Mouse (Mus musculus): ENCODE measurements around the gene Rai1. TPM values are rescaled to one million over a fixed set of nuclear protein-coding genes. Genes with fewer than 3 reads are reported as not detected.

The Rai1 gene
- polyA plus RNA-seq, 2 experiments from 2014 or later, result 8.4 to 8.9 TPM

DNA sequence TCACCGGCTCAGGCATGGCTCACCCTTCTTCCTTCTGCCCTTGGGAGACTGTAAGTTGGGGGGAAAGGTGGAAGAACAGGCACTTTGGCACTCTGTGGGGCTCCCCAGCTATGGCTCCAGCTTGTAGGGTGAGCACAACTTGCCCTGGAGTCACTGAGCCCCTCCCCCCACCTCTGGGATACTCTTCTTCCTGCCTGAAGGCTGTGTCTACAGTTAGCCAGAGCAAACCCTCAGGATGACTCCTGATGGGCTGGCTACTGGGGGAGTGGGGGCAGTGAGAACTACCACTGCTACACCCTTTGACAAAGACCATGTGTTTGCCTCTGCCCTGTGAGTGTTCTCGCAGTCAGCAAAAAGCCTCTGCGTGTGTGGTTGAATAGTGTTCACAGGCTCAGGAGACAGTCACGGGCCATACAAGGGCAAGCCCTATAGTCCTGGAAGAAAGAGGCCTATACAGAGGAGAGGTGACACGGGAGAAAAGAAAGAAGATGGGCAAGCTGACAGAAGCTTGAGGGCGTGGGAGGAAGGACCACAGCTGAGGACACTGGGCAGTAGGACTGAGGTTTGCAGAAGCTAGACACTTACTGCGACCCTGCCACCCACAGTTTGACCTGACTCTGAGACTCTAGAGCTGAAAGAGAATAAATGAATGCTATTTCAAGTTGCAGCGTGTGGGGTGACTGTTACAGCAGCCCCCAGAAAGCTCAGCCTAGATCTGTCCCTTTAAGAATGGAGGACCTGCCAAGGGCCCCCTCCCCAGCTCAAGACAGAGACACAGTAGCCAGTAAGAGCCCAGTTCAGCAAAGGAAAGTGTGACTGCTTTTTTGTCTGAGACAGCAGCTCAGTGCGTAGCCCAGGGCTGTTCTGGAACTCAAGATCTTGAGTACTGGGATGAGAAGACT, 9.7 kb upstream of the Rai1 start:
- ATAC-seq, result no peak

DNA sequence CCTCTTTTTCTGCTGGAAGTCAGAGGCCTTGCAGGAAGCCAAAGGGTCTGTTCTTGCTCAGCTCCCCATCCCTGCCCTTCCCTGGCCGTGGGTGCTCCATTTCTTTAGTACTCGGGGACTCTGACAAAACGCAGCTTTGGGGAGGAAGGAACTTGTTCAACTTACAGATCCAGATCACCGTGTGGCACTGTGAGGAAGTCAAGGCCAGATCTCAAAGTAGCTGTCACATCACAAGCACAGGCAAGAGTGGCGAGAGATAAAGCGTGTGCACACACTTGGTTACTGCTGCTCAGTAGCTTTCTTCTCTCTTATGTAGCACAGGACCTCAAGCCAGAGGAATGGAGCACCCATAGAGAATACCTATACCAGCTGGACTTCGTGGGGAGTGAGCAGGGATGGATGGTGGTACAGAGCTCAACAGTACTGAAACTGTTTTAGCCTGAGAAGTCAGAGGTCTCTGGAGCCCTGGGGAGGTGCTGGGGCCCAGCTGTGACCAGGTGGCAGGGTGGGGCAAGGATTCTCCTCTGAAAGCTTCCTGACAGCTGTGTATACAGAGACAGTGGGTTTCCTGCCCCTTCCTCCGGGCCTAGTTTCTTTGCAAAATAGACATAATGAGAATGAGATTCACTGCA, 5.1 kb upstream of the Rai1 start:
- ATAC-seq, result no peak

GRCm38 (mm10) chr11:60100827-60101555, 3.8 kb upstream of the Rai1 start:
- no peak for ATAC-seq

DNA sequence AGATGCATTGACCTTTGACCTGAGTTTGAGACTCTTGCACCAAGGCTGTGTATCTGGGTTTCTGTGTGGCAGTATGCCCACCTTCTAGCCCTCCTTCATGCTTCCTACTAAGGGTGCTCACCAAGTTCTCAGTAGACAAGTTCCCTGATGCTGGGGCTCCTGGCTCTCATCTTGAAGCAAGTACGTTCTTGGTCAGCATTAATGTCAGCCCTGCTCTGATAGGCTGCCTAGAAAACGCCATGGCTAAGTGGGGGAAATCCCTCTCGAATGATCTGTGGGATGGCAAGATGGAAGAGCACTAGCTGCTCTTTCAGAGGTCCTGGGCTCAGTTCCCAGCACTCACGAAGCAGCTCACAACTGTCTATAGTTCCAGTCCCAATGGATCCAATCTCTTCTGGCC, 2.8 kb upstream of the Rai1 start:
- ATAC-seq, result no peak

GRCm38 (mm10) chr11:60102664-60103063, 2.1 kb upstream of the Rai1 start:
- no peak for ATAC-seq

- no peak for ATAC-seq
Measured at GRCm38 (mm10) chr11:60103567-60103966, 1.2 kb upstream of the Rai1 start.

DNA sequence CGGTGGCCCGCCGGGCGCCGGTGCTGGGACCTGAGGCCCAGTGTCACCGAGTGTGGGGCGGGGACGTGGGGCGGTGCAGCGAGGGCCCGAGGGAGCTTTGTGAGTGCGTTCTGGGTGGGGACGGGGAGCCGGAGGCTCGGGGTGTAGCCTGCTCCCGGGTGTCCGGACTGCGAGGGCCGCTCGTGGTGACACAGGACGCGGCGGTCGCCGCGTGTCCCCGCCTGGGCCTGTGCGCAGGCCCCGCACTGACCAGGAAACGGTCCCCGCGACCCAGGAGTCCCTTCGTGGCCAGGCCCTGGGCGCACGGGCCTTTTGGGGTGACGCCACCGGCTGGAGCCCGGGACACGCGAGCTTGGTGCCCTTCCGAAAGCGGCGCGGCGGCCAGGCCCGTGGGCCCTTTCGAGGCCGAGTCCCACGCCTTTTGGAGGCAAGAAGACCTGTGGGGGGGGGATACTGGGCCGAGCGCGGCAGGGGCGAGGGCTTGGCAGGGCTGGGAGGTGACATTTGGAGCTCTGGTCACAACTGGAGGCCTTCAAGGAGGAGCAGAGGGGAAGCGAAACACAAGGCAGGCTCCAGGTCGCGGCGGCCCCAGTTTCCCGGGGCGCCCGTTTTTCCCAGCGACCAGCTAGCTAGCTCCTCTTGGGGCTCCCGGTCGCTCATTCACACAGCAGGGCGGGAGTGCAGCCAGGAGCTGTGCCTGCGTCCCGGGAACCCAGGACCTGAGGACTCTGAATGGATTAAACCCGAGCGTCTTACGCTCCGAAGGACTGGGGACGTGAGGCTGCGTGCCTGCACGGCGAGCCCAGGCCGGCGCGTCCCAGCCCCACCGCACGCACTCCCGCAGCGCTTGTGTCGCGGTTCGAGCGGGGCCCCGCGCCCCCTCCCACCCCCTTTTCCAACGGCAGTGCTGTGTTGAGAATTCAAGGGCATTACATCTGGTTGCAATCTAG, 1.1 kb downstream of the Rai1 start:
- peak; percentile 28 for ATAC-seq

DNA sequence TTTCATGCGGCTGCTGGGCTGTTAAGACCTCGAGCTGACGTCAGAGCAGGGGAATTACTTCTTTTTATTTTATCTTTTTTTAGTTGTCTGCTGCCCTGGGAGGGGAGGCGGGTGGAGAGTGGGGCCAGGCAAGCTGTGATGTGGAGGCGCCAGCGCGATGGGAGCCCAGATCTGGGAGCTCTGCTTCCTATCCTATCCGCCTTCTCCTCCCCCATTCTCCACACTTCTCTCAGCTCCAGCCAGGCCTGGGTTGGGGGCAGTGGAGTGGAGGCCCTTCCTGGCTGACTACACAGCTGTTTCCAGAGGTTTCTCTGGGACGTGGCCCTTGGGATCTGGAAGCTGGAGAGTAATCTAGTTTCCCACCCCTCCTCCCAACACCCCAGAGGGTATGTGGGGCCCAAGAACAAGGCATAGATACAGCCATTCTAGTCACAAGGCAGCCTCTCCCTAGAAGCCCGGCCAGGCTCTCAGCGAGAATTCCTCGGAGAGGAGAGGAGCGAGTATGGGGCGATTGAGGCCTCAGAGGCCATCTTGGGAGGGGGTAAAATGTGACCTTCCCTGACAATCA, 1.8 kb downstream of the Rai1 start:
- peak; percentile 41 for ATAC-seq

DNA sequence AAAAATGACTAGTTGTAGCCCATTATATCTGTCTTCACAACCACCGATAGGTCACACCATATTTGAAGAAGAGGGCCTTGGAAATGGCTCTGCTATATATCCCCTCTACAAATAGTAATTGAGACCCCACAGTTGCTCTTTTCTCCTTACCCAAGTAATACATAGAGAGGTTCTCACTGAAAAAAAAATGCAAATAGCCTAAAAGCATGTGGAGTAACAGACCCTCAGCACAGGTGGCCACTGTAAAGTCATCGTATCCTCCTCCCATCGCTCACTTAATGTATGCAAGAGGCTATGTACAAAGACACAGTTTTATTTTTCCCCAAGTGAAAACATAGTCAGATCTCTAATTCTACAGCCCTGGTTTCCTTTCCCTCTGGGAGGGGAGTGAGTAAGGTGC, 2.6 kb downstream of the Rai1 start:
- ATAC-seq, result no peak

GRCm38 (mm10) chr11:60108631-60109172, 3.9 kb downstream of the Rai1 start:
- ATAC-seq, result peak; percentile 61

- no peak for ATAC-seq
Measured at GRCm38 (mm10) chr11:60110386-60110785, 5.6 kb downstream of the Rai1 start.

GRCm38 (mm10) chr11:60111576-60111975, 6.8 kb downstream of the Rai1 start:
- ATAC-seq, result no peak

DNA sequence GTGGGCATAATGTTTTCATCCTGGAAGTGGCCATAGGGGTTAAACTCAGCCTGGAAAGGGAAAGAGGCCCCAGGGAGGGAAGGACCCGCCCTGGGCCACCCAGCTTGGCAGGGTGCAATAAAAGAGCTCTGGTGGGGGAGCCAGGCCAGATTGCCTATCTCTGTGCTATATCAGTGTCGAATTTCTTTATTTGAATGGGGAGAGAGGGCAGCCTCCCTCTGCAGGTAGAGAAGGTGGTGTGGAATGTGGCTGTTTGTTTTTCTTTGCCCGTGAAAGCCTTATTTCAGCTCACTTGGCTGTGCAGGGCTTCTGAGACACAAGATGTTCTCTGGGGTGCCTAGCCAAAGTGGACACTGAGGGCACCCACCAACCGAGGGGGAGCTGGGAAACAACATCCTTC, 8.8 kb downstream of the Rai1 start:
- no peak for ATAC-seq

- peak; percentile 32 for ATAC-seq
Measured at GRCm38 (mm10) chr11:60114296-60115023, 9.6 kb downstream of the Rai1 start.

- ATAC-seq, result peak; percentile 88
Measured at GRCm38 (mm10) chr11:60115024-60115538, 10.3 kb downstream of the Rai1 start.

DNA sequence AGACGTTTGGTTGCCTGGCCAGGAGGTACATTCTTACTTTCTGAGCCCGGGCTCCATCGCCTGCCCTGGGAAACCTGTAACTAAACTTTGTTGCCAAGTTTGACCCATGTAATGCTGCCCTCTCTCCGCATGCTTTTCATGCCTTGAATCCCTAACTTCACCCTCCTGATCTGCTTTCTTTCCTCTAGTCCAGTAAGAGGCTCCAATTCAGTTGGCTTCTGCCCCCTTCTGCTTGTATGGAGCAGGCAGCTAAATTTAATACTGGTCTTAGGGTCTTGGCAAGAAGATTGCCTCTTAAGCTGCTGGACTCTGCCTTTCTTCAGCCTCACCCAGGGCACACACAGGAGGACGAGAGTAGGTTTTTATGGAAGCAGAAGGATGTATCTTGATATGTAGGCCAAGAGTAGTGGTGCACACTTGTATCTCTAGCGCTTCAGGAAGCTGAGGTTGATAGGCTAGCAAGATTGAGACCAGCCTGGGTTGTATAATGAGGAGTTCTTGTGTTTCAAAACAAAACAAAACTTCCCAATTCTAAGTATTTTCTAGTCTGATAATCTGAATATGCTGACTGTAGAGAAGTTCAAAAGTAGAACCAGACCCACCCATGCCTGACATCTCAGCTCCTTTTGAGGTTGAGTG, 10.9 kb downstream of the Rai1 start:
- no peak for ATAC-seq

DNA sequence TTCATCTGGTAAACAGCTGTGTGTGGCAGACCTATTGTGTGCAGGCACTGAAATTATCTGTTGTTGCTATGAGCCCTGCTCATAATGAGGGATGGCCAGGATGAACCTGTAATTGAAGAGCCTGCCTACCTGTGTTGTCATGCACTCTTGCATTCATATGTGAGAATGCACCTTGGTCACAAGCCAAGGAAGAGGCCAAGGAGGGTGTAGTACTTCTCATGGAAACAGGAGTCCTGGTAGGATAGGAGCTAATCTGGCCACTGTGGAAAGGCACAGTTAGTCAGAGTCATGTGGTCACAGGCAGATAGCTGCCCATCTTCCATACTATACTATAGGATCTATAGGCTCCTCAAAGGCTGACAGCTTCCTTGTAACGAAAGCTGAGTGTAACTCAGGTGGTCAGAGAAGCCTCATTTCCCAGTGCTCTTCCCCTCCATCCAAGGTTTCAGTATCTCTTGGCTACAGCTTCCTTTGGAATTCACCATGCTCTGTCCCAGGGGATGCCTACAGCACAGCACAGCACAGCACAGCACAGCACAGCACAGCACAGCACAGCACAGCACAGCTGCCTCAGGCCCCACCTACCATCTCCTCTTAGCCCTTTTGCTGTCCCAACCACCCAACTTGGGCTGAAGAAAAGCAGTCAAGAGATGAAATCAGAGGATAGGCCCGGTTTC, 15.9 kb downstream of the Rai1 start:
- ATAC-seq, result no peak

DNA sequence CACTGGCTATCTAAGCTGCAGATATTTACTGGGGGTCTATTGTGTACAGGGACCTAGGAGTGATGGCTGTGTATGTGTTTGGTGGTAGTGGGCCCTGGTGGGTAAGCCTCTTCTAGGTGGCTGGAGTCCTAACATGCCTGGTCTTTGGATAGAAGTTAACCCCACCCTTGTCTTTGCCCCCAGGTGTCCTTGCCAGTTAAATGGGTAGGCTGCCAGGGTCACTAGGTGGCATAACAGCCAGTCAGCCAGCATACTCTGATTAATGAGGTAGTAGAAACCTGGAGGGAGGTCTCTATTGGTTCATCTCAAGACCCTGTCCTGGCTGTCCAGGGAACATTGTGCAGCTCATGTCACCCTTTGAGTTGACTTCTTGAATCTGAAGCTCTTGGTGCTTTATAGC, 17.8 kb downstream of the Rai1 start:
- ATAC-seq, result no peak

GRCm38 (mm10) chr11:60127048-60127447, 22.2 kb downstream of the Rai1 start:
- ATAC-seq, result no peak
